7 mouse cellular contexts compared by ENCODE assay signal in genomic region chr7:66955978-66956377, GRCm38 (mm10).
DNase-seq lines count a peak whose midpoint lies in the region; ATAC-seq and TF ChIP-seq lines count a peak whose summit lies in the region.

No protein-coding gene starts in this region.

- H3K4me1 ChIP-seq in midbrain, embryonic 14.5 days (ENCODE audit: control insufficient read depth, insufficient read depth, low read length): no peaks in the 10 kb centered on the region
- H3K4me1 ChIP-seq in midbrain, embryonic 11.5 days (ENCODE audit: control insufficient read depth, insufficient read depth, low read length): no peaks in the 10 kb centered on the region
- H3K4me1 ChIP-seq in embryonic facial prominence, embryonic 14.5 days (ENCODE audit: control insufficient read depth, insufficient read depth, low read length): peaks cover 15% of the 10 kb centered on the region
- peaks cover 24% of the 10 kb centered on the region for H3K4me1 ChIP-seq in limb, embryonic 14.5 days (ENCODE audit: control insufficient read depth, insufficient read depth, low read length)

- H3K36me3 ChIP-seq in midbrain, embryonic 14.5 days (ENCODE audit: control insufficient read depth, insufficient read depth, low read length): no peaks in the 10 kb centered on the region
- H3K36me3 ChIP-seq in midbrain, embryonic 11.5 days (ENCODE audit: control insufficient read depth, insufficient read depth, low read length): no peaks in the 10 kb centered on the region
- no peaks in the 10 kb centered on the region for H3K36me3 ChIP-seq in embryonic facial prominence, embryonic 14.5 days (ENCODE audit: control insufficient read depth, insufficient read depth, low read length)
- H3K36me3 ChIP-seq in limb, embryonic 14.5 days (ENCODE audit: control insufficient read depth, insufficient read depth, low read length): no peaks in the 10 kb centered on the region

- no peak overlapping the region for H3K27ac ChIP-seq in midbrain, embryonic 14.5 days (replicated peaks; ENCODE audit: low read depth, low read length)
- H3K27ac ChIP-seq in midbrain, embryonic 11.5 days (ENCODE audit: low read depth, low read length): no peak overlapping the region
- peak overlapping the region; percentile 81 for H3K27ac ChIP-seq in embryonic facial prominence, embryonic 14.5 days (replicated peaks; ENCODE audit: low read depth, low read length)
- peak overlapping the region; percentile 63 for H3K27ac ChIP-seq in limb, embryonic 14.5 days (replicated peaks; ENCODE audit: low read depth, low read length)

- no peak overlapping the region for H3K4me3 ChIP-seq in midbrain, embryonic 14.5 days (replicated peaks; ENCODE audit: low read depth, low read length)
- H3K4me3 ChIP-seq in midbrain, embryonic 11.5 days (ENCODE audit: low read depth, low read length): no peak overlapping the region
- no peak overlapping the region for H3K4me3 ChIP-seq in embryonic facial prominence, embryonic 14.5 days (ENCODE audit: low read depth, low read length)
- H3K4me3 ChIP-seq in limb, embryonic 14.5 days (replicated peaks; ENCODE audit: low read length): no peak overlapping the region

- ATAC-seq in midbrain, embryonic 14.5 days (ENCODE audit: low FRiP score, low TSS enrichment): no peak
- no peak for ATAC-seq in midbrain, embryonic 11.5 days (ENCODE audit: low FRiP score)
- peak; percentile 55 for ATAC-seq in embryonic facial prominence, embryonic 14.5 days (ENCODE audit: low read depth)
- peak; percentile 66 for ATAC-seq in limb, embryonic 14.5 days (ENCODE audit: low FRiP score, low read depth)

- no peaks in the 10 kb centered on the region for H3K9me3 ChIP-seq in midbrain, embryonic 14.5 days (ENCODE audit: control insufficient read depth, low read length)
- H3K9me3 ChIP-seq in midbrain, embryonic 11.5 days (ENCODE audit: control insufficient read depth, low read length): no peaks in the 10 kb centered on the region
- no peaks in the 10 kb centered on the region for H3K9me3 ChIP-seq in embryonic facial prominence, embryonic 14.5 days (ENCODE audit: control insufficient read depth, low read length)
- H3K9me3 ChIP-seq in limb, embryonic 14.5 days (ENCODE audit: control insufficient read depth, low read length): no peaks in the 10 kb centered on the region

- peak; percentile 41 for DNase-seq in midbrain, embryonic 14.5 days
- DNase-seq in midbrain, embryonic 11.5 days (ENCODE audit: low spot score, missing footprints): no peak
- DNase-seq in embryonic facial prominence, embryonic 14.5 days (ENCODE audit: low spot score): peak; percentile 89
- peak; percentile 93 for DNase-seq in heart, postnatal 10 days
- peak; percentile 86 for DNase-seq in limb, embryonic 14.5 days (ENCODE audit: low spot score)
- no peak for DNase-seq in urinary bladder, postnatal 10 days (ENCODE audit: low spot score)
- DNase-seq in thymus, adult 18-20 months: no peak

- TF ChIP-seq POLR2A in limb, embryonic 14.5 days (IDR thresholded peaks at IDR 0.05; ENCODE audit: borderline replicate concordance, extremely low read depth, insufficient read depth, insufficient read length): no peak

- no peaks in the 10 kb centered on the region for H3K27me3 ChIP-seq in midbrain, embryonic 14.5 days (ENCODE audit: control insufficient read depth, insufficient read depth, low read length)
- H3K27me3 ChIP-seq in midbrain, embryonic 11.5 days (ENCODE audit: control insufficient read depth, insufficient read depth, low read length): no peaks in the 10 kb centered on the region
- no peaks in the 10 kb centered on the region for H3K27me3 ChIP-seq in embryonic facial prominence, embryonic 14.5 days (replicated peaks; ENCODE audit: control insufficient read depth, insufficient read depth, low read length)
- H3K27me3 ChIP-seq in limb, embryonic 14.5 days (ENCODE audit: control insufficient read depth, insufficient read depth, low read length): no peaks in the 10 kb centered on the region

- intact Hi-C loops in heart, postnatal 10 days (cut with DNase I): loop anchor here (5.0 kb wide), 1 partner anchor 114 kb away; no protein-coding TSS in a partner anchor

- H3K4me2 ChIP-seq in midbrain, embryonic 14.5 days (ENCODE audit: low read length): no peak overlapping the region
- no peak overlapping the region for H3K4me2 ChIP-seq in midbrain, embryonic 11.5 days
- no peak overlapping the region for H3K4me2 ChIP-seq in embryonic facial prominence, embryonic 14.5 days (ENCODE audit: low read depth, low read length)
- no peak overlapping the region for H3K4me2 ChIP-seq in limb, embryonic 14.5 days (replicated peaks; ENCODE audit: low read depth, low read length, severe bottlenecking)

- WGBS in midbrain, embryonic 14.5 days: 82% methylated on average over 2 of the region's 2 CpGs
- WGBS in midbrain, embryonic 11.5 days: 76% methylated on average over 2 of the region's 2 CpGs
- 30% methylated on average over 2 of the region's 2 CpGs for WGBS in embryonic facial prominence, embryonic 14.5 days
- 34% methylated on average over 2 of the region's 2 CpGs for WGBS in limb, embryonic 14.5 days

- no peak overlapping the region for H3K9ac ChIP-seq in midbrain, embryonic 14.5 days (replicated peaks; ENCODE audit: low read length)
- no peak overlapping the region for H3K9ac ChIP-seq in midbrain, embryonic 11.5 days (ENCODE audit: low read length)
- no peak overlapping the region for H3K9ac ChIP-seq in embryonic facial prominence, embryonic 14.5 days (ENCODE audit: low read depth, low read length)
- H3K9ac ChIP-seq in limb, embryonic 14.5 days (ENCODE audit: low read depth, low read length, severe bottlenecking): no peak overlapping the region

Comparison
In these comparisons a context has a peak if more than half of its experiments do, and no peak if none do; other contexts are left out.
1. DNase-seq: peak in midbrain, embryonic 14.5 days (single experiment), embryonic facial prominence, embryonic 14.5 days (single experiment), heart, postnatal 10 days (2 of 2) and limb, embryonic 14.5 days (single experiment); none in midbrain, embryonic 11.5 days (single experiment), urinary bladder, postnatal 10 days (single experiment) and thymus, adult 18-20 months (0 of 2).
2. ATAC-seq: peak in embryonic facial prominence, embryonic 14.5 days (single experiment) and limb, embryonic 14.5 days (single experiment); none in midbrain, embryonic 14.5 days (single experiment) and midbrain, embryonic 11.5 days (single experiment).
3. H3K27ac ChIP-seq: peak in embryonic facial prominence, embryonic 14.5 days (single experiment) and limb, embryonic 14.5 days (single experiment); none in midbrain, embryonic 14.5 days (single experiment) and midbrain, embryonic 11.5 days (single experiment).